Mouse (Mus musculus) heart, postnatal 36 days (tissue): Measurements from ENCODE around the gene Nrp1. TPM values are rescaled to one million over a fixed set of nuclear protein-coding genes. Genes with fewer than 3 reads are reported as not detected.

Experiments
- DNase-seq, 2 experiments: peaks; one replicate each; pipeline ENCODE4 v3.0.0; 2021 to 2022
- intact Hi-C: fragments of 180-260 bp; cut with DNase I; formaldehyde crosslinking; loops from one replicate; pipeline ENCODE4 v1.15.1; 2025
- total RNA-seq, 2 experiments: library from RNA; stranded (reverse); gene quantifications; 2 replicates each; pipeline ENCODE4 v1.2.3; 2021

The Nrp1 gene
- 100 to 1,000 TPM; 100 to 116 TPM for total RNA-seq

DNA sequence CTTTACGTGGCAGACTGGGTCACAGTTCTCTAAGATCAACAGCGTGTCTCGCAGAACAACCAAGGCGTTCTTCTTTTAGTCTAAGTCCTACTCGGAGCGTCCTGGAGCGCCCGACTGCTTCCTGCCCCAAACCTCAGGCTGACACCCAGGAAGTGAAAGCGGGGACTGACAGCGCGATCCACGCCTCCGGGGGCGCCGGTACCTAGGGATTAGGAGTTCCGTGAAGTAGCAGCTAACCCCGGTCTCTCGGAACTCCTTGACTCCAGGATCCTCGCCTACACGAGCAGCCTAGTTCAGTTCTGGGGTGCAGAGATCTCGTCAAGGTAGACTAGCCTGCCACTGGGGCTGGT lies at the start of gene Nrp1:
Nrp1 (plus strand) TSS at position 199 of the 350 bp plus-strand sequence.
- intact Hi-C loops, result loop anchor here (1.0 to 5.0 kb wide), 7 partner anchors 78 to 769 kb away; no protein-coding TSS in a partner anchor
- peak in 1 of 2 experiments; percentile 78 for DNase-seq

GRCm38 (mm10) chr8:128320797-128321196 lies 37.6 kb upstream of the Nrp1 start:
- intact Hi-C loops, result no loop called here
- DNase-seq, result no peak

GRCm38 (mm10) chr8:128327281-128327680 lies 31.1 kb upstream of the Nrp1 start:
- DNase-seq, result no peak
- intact Hi-C loops, result no loop called here

DNA sequence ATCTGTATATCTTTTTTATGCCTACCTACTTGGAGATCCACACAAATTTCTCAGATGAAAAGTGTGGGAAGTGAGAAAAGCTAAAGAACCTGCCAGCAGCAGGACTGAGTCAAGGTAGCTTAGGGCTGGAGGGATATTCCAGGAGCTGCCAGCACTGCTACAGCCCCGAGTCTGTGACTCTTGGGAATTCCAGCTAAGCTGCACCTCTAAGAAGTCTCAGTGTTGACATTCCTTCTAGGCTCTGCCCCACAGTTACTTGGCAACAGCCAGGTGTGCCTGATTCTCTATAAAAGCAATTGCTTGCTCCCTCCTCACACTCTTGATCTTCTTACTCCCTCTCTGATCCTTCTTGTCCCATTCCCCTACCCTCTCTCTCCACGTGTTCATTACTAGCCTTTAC lies 30.5 kb upstream of the Nrp1 start:
- DNase-seq, result no peak
- intact Hi-C loops, result no loop called here

- no peak for DNase-seq
- intact Hi-C loops, result no loop called here
Observed at GRCm38 (mm10) chr8:128329502-128329901, 28.9 kb upstream of the Nrp1 start.

GRCm38 (mm10) chr8:128335976-128336375 lies 22.4 kb upstream of the Nrp1 start:
- intact Hi-C loops, result no loop called here
- no peak for DNase-seq

DNA sequence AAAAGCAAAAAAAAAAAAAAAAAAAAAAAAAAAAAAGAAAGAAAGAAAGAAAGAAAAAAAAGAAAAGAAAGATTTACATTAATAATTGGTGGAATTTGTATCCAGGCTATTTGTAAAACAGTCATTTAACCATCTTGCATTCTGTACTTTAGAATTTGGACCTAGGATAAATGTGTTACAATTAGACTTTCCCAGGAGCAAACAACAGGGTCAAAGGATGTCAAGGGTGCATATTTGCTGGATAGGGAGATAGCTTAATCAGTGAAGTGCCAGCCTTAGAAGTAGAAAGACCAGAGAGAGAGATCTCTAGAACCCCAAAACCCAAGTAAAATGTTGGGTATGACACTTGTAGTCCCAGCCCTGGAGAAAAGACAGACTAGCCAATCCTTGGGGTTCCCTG lies 19.5 kb upstream of the Nrp1 start:
- no peak for DNase-seq
- intact Hi-C loops, result no loop called here

GRCm38 (mm10) chr8:128339521-128339920 lies 18.9 kb upstream of the Nrp1 start:
- intact Hi-C loops, result no loop called here

GRCm38 (mm10) chr8:128350405-128350804 lies 8.0 kb upstream of the Nrp1 start:
- intact Hi-C loops, result no loop called here
- DNase-seq, result no peak

More at GRCm38 (mm10) chr8:128339521-128339920, 18.9 kb upstream of the Nrp1 start:
- DNase-seq, result no peak

DNA sequence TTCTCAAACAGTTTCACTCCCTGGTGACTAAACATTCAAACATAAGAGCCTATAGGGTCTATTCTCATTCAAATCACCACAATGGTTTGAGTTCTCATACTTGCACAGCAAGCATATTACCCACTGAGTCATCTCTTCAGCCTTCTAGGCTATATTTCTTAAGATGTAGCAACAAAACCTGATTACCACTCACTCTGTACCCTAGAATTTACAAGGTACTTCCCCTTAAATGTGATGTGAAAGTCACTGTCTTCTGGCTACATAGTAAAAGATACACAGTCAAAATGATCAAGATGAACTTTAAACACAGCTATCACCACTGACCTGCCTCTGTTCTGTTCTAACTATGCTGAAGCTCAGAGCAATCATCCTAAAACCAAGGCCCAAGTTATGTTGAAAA lies 7.2 kb upstream of the Nrp1 start:
- no peak for DNase-seq
- intact Hi-C loops, result no loop called here

GRCm38 (mm10) chr8:128352821-128353220 lies 5.6 kb upstream of the Nrp1 start:
- no peak for DNase-seq
- intact Hi-C loops, result no loop called here

- intact Hi-C loops, result no loop called here
- no peak for DNase-seq
Observed at GRCm38 (mm10) chr8:128353999-128354398, 4.4 kb upstream of the Nrp1 start.

DNA sequence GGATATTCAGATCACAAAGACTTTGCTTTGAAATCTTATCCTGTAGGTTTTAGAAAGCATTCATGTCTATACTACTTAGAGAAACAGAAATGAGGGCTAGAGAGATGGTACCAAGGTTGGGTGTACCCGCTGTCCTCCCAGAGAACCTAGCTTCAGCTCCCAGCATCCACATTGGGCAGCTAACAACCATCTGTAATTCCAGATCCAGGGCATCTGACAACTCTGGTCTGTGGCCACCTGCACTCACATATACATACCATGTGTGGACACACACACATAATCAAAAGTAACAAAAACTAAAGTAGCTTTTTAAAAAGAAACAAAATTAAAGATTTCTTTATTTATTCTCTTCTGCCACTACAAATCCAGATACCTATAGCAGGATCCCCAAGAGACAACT lies 3.3 kb upstream of the Nrp1 start:
- DNase-seq, result no peak
- intact Hi-C loops, result loop anchor here (5.0 kb wide), 2 partner anchors 207 to 498 kb away; no protein-coding TSS in a partner anchor

DNA sequence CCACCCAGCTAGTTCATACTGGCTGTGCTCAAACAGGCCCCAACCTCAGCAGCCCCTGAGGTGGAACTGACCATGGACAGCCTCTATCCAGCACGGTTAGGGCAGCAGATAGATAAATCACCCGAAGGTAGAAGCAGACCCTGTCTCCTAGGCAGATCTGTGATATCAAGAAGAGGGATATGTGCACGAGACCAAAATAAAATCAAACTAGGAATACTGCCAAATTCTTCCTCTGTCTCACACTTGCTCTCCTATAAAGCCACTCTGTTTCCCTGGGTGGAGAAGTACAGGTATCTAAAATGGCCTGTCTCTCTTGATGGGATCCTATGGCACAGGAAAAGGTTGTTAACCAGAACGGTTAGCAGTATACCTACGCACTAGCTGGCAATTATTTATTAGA lies 2.2 kb upstream of the Nrp1 start:
- DNase-seq, result no peak
- intact Hi-C loops, result loop anchor here (2.0 to 5.0 kb wide), 3 partner anchors 206 to 499 kb away; no protein-coding TSS in a partner anchor

GRCm38 (mm10) chr8:128356796-128357539 lies 1.4 kb upstream of the Nrp1 start:
- peak; percentile 84 to 91 for DNase-seq
- intact Hi-C loops, result loop anchor here (1.0 to 5.0 kb wide), 5 partner anchors 138 to 500 kb away; no protein-coding TSS in a partner anchor

- intact Hi-C loops, result loop anchor here (1.0 to 5.0 kb wide), 10 partner anchors 79 to 768 kb away; no protein-coding TSS in a partner anchor
- DNase-seq, result peak; percentile 76 to 85
Observed at GRCm38 (mm10) chr8:128357540-128358405, 631 bp upstream of the Nrp1 start.

DNA sequence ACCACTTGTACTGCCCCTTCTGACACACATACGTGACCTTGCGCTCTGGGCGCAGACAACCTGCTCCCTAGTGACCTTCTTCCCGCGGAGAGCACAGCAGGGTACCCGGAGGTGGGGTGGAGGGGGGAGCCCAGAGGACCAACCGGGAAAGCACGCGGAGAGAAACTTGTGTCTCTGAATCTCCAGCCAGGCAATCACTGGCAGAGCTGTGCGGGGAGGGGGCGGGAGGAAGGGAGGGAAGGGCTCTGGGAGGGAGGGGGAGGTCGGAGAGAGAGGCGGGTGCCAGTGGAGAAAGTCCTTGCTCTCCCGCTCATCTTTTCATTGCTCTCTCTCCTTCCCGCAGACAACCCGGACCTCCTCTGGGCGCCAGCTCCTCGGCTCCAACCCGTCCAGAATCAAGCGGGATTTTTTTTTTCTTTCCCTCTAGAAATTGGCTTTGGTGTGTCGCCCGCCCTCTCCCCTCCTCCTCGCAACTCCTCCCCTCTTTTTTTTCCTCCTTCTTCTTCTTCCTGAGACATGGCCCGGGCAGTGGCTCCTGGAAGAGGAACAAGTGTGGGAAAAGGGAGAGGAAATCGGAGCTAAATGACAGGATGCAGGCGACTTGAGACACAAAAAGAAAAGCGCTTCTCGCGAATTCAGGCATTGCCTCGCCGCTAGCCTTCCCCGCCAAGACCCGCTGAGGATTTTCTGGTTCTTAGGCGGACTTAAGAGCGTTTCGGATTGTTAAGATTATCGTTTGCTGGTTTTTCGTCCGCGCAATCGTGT lies 534 bp downstream of the Nrp1 start:
- intact Hi-C loops, result loop anchor here (1.0 to 5.0 kb wide), 7 partner anchors 78 to 770 kb away; no protein-coding TSS in a partner anchor
- DNase-seq, result peak; percentile 76 to 81

DNA sequence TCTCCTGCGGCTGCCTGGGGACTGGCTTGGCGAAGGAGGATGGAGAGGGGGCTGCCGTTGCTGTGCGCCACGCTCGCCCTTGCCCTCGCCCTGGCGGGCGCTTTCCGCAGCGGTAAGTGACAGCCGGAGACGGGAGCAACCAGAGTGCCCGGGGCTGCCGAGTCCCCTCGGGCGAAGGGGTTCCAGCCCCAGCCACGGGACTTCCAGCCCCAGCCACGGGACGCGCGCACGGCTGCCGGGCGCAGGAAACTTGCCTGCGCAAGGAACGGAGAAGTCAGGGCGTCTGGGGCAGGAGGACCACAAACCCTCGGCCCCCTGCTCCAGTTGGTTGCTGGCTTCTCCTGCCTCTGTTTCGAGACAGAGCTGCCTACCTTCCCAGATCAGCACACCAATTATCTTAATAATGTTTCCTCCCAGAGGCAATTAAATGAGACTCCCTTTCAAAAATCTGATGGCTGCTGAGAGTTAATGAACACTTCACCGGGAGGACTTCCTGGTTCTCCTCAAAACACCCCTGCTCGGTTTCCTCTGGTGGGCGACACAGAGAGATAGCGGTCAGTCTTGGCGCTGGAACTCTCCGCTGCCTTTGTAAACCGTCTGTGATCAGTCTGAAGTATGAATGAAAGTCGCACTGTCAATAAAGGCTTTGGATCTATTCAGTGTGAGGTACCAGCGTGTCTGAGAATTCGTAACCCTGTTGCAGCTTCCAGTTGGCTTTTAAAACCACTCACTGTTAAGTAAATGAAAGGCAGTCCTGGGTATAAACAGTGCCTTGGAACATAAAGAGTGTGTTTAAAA lies 1.3 kb downstream of the Nrp1 start:
- intact Hi-C loops, result loop anchor here (2.0 to 10.0 kb wide), 8 partner anchors 77 to 1027 kb away; partner anchors contain the start of gene Itgb1
- DNase-seq, result peak; percentile 45 to 61

- intact Hi-C loops, result loop anchor here (5.0 to 10.0 kb wide), 2 partner anchors 323 to 1029 kb away; partner anchors contain the start of gene Itgb1
Observed at GRCm38 (mm10) chr8:128361343-128361870, 3.0 kb downstream of the Nrp1 start.

More at GRCm38 (mm10) chr8:128361343-128361870, 3.0 kb downstream of the Nrp1 start:
- DNase-seq, result no peak
